Mouse (Mus musculus) olfactory bulb, adult 2 months (tissue): ENCODE results near the gene Ptpn1.

Experiments used
- CTCF ChIP-seq: fragments of 200-500 bp; IDR thresholded peaks from 2 replicates; pipeline ENCODE4 v1.5.1; 2012; ENCODE audit warnings: low read depth, mild to moderate bottlenecking, low read length, moderate library complexity; ENCODE audit not compliant: insufficient read depth
- POLR2A ChIP-seq: fragments of 200-500 bp; IDR thresholded peaks from 2 replicates; pipeline ENCODE4 v1.6.1; 2012; ENCODE audit warnings: mild to moderate bottlenecking, low read depth, low read length, moderate library complexity; ENCODE audit not compliant: insufficient read depth

GRCm38 (mm10) chr2:167963176-167963575, 31.3 kb downstream of the Ptpn1 start:
- no peak for TF ChIP-seq POLR2A
- no peak for TF ChIP-seq CTCF
